Mouse (Mus musculus): ENCODE data around the gene Myh9. TPM values are rescaled to one million over a fixed set of nuclear protein-coding genes. Genes with fewer than 3 reads are reported as not detected.
"Not testable (repeated sequence)": the region's sequence is repeated elsewhere in the genome, so short reads cannot be mapped to it uniquely, and the experiment has no call there.

Myh9 gene
- polyA plus RNA-seq, 1 experiment from 2014 or later, result 77.1 TPM

DNA sequence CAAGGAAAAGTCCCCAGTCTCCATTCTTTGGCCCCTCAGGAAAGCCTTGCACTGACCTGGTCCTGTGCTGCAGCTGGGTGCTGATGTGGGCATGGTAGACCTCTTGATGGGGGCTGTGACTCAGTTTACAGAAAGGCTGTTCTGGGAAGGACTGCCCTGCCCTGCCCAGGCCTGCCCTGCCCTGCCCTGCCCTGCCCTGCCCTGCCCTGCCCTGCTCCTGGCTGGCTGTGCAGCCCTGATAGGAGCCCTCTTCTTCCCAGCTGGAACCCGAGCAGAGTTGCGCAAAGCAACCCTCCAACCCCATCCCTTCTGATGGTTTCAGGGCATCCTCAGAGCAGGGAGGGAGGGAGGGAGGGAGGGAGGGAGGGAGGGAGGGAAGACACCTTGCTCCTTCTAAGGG is 86.8 kb downstream of the Myh9 start:
- Histone ChIP-seq H3K4me1 (ENCODE audit: control insufficient read depth, insufficient read depth, low read length) (no peaks in the 10 kb centered on the region), H3K27me3 (ENCODE audit: control insufficient read depth, insufficient read depth, low read length) (no peaks in the 10 kb centered on the region), H3K9ac (replicated peaks; ENCODE audit: low read depth, low read length) (no peak overlapping the region), H3K9me3 (ENCODE audit: control insufficient read depth, low read depth, low read length) (no peaks in the 10 kb centered on the region), H3K4me3 (ENCODE audit: low read depth, low read length) (no peak overlapping the region), H3K36me3 (ENCODE audit: control insufficient read depth, insufficient read depth, low read length) (peaks cover 5% of the 10 kb centered on the region; the same call in 1 of the 2 replicates), H3K4me2 (replicated peaks; ENCODE audit: low read depth, low read length) (no peak overlapping the region), H3K27ac (ENCODE audit: low read length) (no peak overlapping the region)
- WGBS, result no CpG with 5 or more reads among the region's 2 CpGs
- ATAC-seq (ENCODE audit: insufficient number of reproducible peaks, insufficient read depth, low FRiP score, low read depth), result peak; percentile 77; the same call in 1 of the 2 replicates

DNA sequence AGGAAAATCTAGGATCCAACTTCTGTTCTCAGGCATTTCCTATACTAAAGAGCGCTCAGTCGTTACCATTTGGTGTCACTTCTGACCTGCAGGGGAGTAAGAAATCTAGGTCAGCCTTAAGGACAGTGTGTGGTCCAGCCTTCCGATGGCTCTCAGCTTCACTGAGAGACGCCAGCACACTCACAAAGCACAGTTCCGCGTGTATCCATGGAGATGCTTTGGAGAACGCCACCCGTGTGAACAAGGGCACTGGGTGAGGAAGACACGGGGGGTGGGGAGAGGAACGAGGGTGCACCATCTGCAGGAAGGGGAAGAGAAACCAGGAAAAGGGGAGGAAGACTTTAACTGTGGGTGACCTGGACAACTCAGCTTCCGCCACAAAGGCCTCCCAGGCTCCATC is 89.5 kb downstream of the Myh9 start:
- no peaks in the 10 kb centered on the region for H3K27me3 ChIP-seq (ENCODE audit: control insufficient read depth, insufficient read depth, low read length)
- no peaks in the 10 kb centered on the region for H3K9me3 ChIP-seq (ENCODE audit: control insufficient read depth, low read depth, low read length)
- 57% methylated on average over 11 of the region's 11 CpGs for WGBS
- no peak overlapping the region for H3K4me3 ChIP-seq (ENCODE audit: low read depth, low read length)
- no peak overlapping the region for H3K4me2 ChIP-seq (replicated peaks; ENCODE audit: low read depth, low read length)
- H3K36me3 ChIP-seq (ENCODE audit: control insufficient read depth, insufficient read depth, low read length), result no peaks in the 10 kb centered on the region
- H3K4me1 ChIP-seq (ENCODE audit: control insufficient read depth, insufficient read depth, low read length), result no peaks in the 10 kb centered on the region
- ATAC-seq (ENCODE audit: insufficient number of reproducible peaks, insufficient read depth, low FRiP score, low read depth), result no peak
- no peak overlapping the region for H3K9ac ChIP-seq (replicated peaks; ENCODE audit: low read depth, low read length)
- H3K27ac ChIP-seq (ENCODE audit: low read length), result no peak overlapping the region

DNA sequence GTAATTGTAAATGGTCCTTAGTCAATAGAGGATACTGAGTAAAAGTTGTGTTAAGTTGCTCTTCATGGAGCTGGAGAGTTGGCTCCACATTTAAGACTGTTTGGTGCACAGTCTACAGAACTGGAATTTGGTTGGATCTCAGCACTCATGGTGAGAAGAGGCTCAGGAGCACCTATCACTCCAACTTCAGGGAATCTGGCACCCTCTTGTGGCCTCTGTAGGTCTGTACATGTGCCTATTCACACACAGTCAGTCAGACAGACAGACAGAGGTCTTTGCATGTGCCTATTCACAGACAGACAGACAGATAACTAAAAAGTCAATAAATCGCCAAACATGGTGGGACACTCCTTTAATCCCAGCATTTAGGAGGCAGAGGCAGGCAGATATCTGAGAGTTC is 91.5 kb downstream of the Myh9 start:
- Histone ChIP-seq H3K4me2 (replicated peaks; ENCODE audit: low read depth, low read length) (no peak overlapping the region), H3K9me3 (ENCODE audit: control insufficient read depth, low read depth, low read length) (no peaks in the 10 kb centered on the region), H3K4me1 (ENCODE audit: control insufficient read depth, insufficient read depth, low read length) (no peaks in the 10 kb centered on the region), H3K4me3 (ENCODE audit: low read depth, low read length) (no peak overlapping the region), H3K27me3 (ENCODE audit: control insufficient read depth, insufficient read depth, low read length) (no peaks in the 10 kb centered on the region), H3K9ac (replicated peaks; ENCODE audit: low read depth, low read length) (no peak overlapping the region), H3K36me3 (ENCODE audit: control insufficient read depth, insufficient read depth, low read length) (no peaks in the 10 kb centered on the region), H3K27ac (ENCODE audit: low read length) (no peak overlapping the region)
- ATAC-seq (ENCODE audit: insufficient number of reproducible peaks, insufficient read depth, low FRiP score, low read depth), result no peak
- 36% methylated on average over 1 of the region's 1 CpGs for WGBS

DNA sequence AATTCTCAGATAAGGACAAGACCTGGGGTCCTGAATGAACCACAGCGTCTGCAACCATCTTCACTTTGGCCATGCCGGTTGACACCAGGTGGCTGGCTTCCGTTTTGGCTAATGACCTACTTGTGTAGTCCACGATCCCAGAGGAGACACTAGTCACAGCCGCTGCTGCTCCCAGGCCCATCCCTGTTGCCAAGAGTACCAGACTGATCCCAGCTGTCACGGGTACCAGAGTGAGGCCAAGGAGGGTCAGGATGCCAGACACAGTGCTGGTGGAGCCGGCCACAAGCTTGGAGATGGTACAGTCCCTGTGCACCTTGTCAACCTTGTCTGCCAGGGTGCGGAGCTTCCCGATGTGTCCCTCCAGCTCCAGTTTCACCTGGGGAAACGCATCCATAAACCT is 92.3 kb downstream of the Myh9 start:
- Histone ChIP-seq H3K27ac (ENCODE audit: low read length) (no peak overlapping the region), H3K9ac (replicated peaks; ENCODE audit: low read depth, low read length) (no peak overlapping the region), H3K4me2 (replicated peaks; ENCODE audit: low read depth, low read length) (no peak overlapping the region), H3K36me3 (ENCODE audit: control insufficient read depth, insufficient read depth, low read length) (no peaks in the 10 kb centered on the region), H3K9me3 (ENCODE audit: control insufficient read depth, low read depth, low read length) (no peaks in the 10 kb centered on the region), H3K4me3 (ENCODE audit: low read depth, low read length) (no peak overlapping the region), H3K27me3 (ENCODE audit: control insufficient read depth, insufficient read depth, low read length) (no peaks in the 10 kb centered on the region), H3K4me1 (ENCODE audit: control insufficient read depth, insufficient read depth, low read length) (no peaks in the 10 kb centered on the region)
- WGBS, result 88% methylated on average over 10 of the region's 10 CpGs
- no peak for ATAC-seq (ENCODE audit: insufficient number of reproducible peaks, insufficient read depth, low FRiP score, low read depth)

DNA sequence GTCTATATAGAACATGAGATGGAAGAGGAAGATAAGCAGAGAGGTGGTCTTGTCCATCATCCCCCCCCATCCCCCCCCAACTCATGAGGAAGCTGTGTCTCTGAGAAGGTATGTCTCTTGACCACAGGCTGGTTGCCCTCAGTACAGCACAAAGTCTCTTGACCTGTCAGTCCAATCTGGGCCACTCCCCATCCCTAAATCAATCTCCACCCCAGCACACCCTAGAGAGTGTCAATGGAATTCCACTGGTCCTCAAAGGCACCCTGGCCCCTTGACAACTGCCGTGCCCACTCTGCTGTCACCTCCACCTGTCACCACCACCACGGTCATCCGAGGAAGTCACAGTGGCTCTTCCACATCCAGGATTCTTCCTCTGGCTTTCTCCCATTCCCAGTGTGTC is 93.6 kb downstream of the Myh9 start:
- Histone ChIP-seq H3K9me3 (ENCODE audit: control insufficient read depth, low read depth, low read length) (no peaks in the 10 kb centered on the region), H3K27ac (ENCODE audit: low read length) (no peak overlapping the region), H3K36me3 (ENCODE audit: control insufficient read depth, insufficient read depth, low read length) (no peaks in the 10 kb centered on the region), H3K27me3 (ENCODE audit: control insufficient read depth, insufficient read depth, low read length) (no peaks in the 10 kb centered on the region), H3K4me3 (ENCODE audit: low read depth, low read length) (no peak overlapping the region), H3K4me2 (replicated peaks; ENCODE audit: low read depth, low read length) (no peak overlapping the region), H3K4me1 (ENCODE audit: control insufficient read depth, insufficient read depth, low read length) (no peaks in the 10 kb centered on the region), H3K9ac (replicated peaks; ENCODE audit: low read depth, low read length) (no peak overlapping the region)
- 83% methylated on average over 3 of the region's 3 CpGs for WGBS
- ATAC-seq (ENCODE audit: insufficient number of reproducible peaks, insufficient read depth, low FRiP score, low read depth), result no peak

DNA sequence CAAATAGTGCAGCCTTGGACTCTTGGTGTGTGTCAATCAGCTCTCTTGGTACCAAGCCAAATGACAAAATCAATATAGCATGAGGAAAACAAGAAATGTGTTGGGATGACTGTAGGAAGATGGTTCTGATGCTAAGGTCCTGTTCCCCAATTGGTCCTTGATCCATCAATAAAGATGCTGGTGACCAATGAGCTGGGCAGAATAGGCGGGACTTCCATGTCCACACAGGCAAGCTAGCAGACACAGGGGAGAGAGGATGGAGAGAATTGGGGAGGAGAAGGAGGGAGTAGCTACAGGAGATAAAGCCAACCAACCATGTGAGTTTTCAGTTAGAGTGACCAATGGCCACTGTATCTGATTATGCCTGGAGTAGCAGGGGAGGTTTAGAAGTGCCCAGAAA is 95.6 kb downstream of the Myh9 start:
- no peaks in the 10 kb centered on the region for H3K9me3 ChIP-seq (ENCODE audit: control insufficient read depth, low read depth, low read length)

DNA sequence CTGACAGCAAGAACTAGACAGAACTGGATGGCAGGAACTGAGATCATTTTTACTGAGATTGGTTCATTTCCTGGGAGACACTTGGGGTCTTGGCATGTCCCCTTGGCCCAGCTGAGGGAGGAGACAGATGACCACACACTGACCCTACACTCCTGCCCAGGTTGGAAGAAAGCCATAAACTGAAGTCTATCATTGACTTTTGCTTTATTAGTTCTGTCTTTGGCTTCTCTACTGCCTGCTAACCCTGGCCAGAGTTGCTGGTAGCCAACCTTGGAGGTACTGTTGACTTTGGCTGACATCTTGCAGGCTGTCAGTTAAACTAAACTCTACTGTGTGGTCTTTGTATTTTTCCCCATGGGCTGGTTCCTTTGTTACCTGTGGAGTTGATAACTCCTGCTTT is 96.9 kb downstream of the Myh9 start:
- ATAC-seq (ENCODE audit: insufficient number of reproducible peaks, insufficient read depth, low FRiP score, low read depth), result no peak
- Histone ChIP-seq H3K4me1 (ENCODE audit: control insufficient read depth, insufficient read depth, low read length) (no peaks in the 10 kb centered on the region), H3K9ac (replicated peaks; ENCODE audit: low read depth, low read length) (no peak overlapping the region), H3K27ac (ENCODE audit: low read length) (no peak overlapping the region), H3K36me3 (ENCODE audit: control insufficient read depth, insufficient read depth, low read length) (no peaks in the 10 kb centered on the region), H3K9me3 (ENCODE audit: control insufficient read depth, low read depth, low read length) (no peaks in the 10 kb centered on the region), H3K4me2 (replicated peaks; ENCODE audit: low read depth, low read length) (no peak overlapping the region), H3K27me3 (ENCODE audit: control insufficient read depth, insufficient read depth, low read length) (no peaks in the 10 kb centered on the region), H3K4me3 (ENCODE audit: low read depth, low read length) (no peak overlapping the region)

More for the DNA sequence above, 95.6 kb downstream of the Myh9 start:
- WGBS, result 80% methylated on average over 1 of the region's 1 CpGs
- Histone ChIP-seq H3K27me3 (ENCODE audit: control insufficient read depth, insufficient read depth, low read length) (no peaks in the 10 kb centered on the region), H3K27ac (ENCODE audit: low read length) (no peak overlapping the region), H3K4me2 (replicated peaks; ENCODE audit: low read depth, low read length) (no peak overlapping the region), H3K9ac (replicated peaks; ENCODE audit: low read depth, low read length) (no peak overlapping the region), H3K4me1 (ENCODE audit: control insufficient read depth, insufficient read depth, low read length) (no peaks in the 10 kb centered on the region), H3K36me3 (ENCODE audit: control insufficient read depth, insufficient read depth, low read length) (no peaks in the 10 kb centered on the region), H3K4me3 (ENCODE audit: low read depth, low read length) (no peak overlapping the region)
- no peak for ATAC-seq (ENCODE audit: insufficient number of reproducible peaks, insufficient read depth, low FRiP score, low read depth)

DNA sequence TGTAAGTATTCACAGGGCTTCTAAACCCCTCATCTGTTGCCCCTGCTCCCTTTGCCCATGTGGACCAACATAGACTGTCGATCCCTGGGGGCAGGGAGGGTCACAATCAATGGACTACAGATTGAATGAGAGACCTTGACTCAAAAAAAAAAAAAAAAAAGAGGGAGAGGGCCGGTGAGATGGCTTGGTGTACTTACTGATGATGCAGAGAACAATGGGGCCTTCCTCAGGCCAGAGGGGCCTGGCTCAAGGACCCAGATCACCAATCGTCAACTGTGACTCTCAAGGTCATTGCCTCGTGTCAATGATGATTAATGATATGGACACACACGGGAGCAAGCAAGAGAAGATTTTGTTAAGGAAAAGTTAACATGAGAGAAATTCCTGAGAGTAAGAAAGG is 97.3 kb downstream of the Myh9 start:
- ATAC-seq (ENCODE audit: insufficient number of reproducible peaks, insufficient read depth, low FRiP score, low read depth), result no peak
- Histone ChIP-seq H3K36me3 (ENCODE audit: control insufficient read depth, insufficient read depth, low read length) (no peaks in the 10 kb centered on the region), H3K9me3 (ENCODE audit: control insufficient read depth, low read depth, low read length) (no peaks in the 10 kb centered on the region), H3K9ac (replicated peaks; ENCODE audit: low read depth, low read length) (no peak overlapping the region), H3K4me3 (ENCODE audit: low read depth, low read length) (no peak overlapping the region), H3K27ac (ENCODE audit: low read length) (no peak overlapping the region), H3K4me2 (replicated peaks; ENCODE audit: low read depth, low read length) (no peak overlapping the region), H3K27me3 (ENCODE audit: control insufficient read depth, insufficient read depth, low read length) (no peaks in the 10 kb centered on the region), H3K4me1 (ENCODE audit: control insufficient read depth, insufficient read depth, low read length) (no peaks in the 10 kb centered on the region)
- 21% methylated on average over 5 of the region's 5 CpGs for WGBS

DNA sequence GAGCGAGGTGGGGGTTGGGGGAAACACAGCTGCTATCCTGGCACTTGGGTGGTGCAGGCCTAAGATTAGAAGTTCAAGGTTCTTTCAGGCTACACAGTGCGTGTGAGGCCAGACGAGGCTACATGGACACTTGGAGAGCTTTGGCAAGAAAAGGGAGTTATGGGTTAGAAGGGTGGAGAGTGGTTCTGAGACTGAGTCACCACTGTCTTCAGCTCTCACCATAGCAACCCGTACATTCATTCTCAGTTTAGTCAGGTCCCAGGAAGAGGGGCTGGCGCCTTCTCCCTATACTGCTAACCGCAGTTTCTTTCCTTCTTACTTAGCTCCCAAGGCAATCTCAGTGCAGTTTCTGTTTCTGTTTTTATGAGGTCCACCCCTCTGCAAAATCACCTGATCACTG is 100.4 kb downstream of the Myh9 start:
- not testable (repeated sequence) for H3K27ac ChIP-seq (ENCODE audit: low read length); H3K4me1 ChIP-seq (ENCODE audit: control insufficient read depth, insufficient read depth, low read length); H3K36me3 ChIP-seq (ENCODE audit: control insufficient read depth, insufficient read depth, low read length); H3K9ac ChIP-seq (replicated peaks; ENCODE audit: low read depth, low read length); H3K4me3 ChIP-seq (ENCODE audit: low read depth, low read length); H3K27me3 ChIP-seq (ENCODE audit: control insufficient read depth, insufficient read depth, low read length); ATAC-seq (ENCODE audit: insufficient number of reproducible peaks, insufficient read depth, low FRiP score, low read depth); H3K4me2 ChIP-seq (replicated peaks; ENCODE audit: low read depth, low read length); H3K9me3 ChIP-seq (ENCODE audit: control insufficient read depth, low read depth, low read length)
- WGBS, result 83% methylated on average over 6 of the region's 6 CpGs
